Mouse (Mus musculus) bone marrow, adult 2 months (tissue): ENCODE measurements around the gene Gm21981. TPM values are rescaled to one million over a fixed set of nuclear protein-coding genes. Genes with fewer than 3 reads are reported as not detected.

Source experiments
- H3K27ac ChIP-seq: fragments of 200-500 bp; 2 replicates; pipeline ENCODE4 v1.5.1; 2012; ENCODE audit warnings: low read depth, mild to moderate bottlenecking, control low read depth, inconsistent platforms, low read length; ENCODE audit not compliant: control insufficient read depth, poor library complexity, insufficient read depth
- H3K4me1 ChIP-seq: fragments of 200-500 bp; 2 replicates; pipeline ENCODE4 v1.6.1; 2011; ENCODE audit warnings: low read length; ENCODE audit not compliant: control insufficient read depth, insufficient read depth
- H3K4me3 ChIP-seq: fragments of 200-500 bp; replicated peaks from 2 replicates; pipeline ENCODE3; 2011; ENCODE audit warnings: mild to moderate bottlenecking, low read depth, low read length, control low read depth; ENCODE audit not compliant: control insufficient read depth
- CTCF ChIP-seq: fragments of 200-500 bp; IDR thresholded peaks from 2 replicates; pipeline ENCODE4 v1.5.1; 2011; ENCODE audit warnings: low read length, control low read depth; ENCODE audit not compliant: control insufficient read depth, insufficient read depth
- POLR2A ChIP-seq: fragments of 200-500 bp; IDR thresholded peaks from 2 replicates; pipeline ENCODE4 v1.6.1; 2011; ENCODE audit warnings: low read depth, mild to moderate bottlenecking, control low read depth, low read length, borderline replicate concordance; ENCODE audit not compliant: control insufficient read depth
- WGBS: fragments of 180-500 bp; shearing (Covaris S2); methylation state at CpG from one replicate; pipeline ENCODE4 v1.1.7; 2018; 5-methylcytosine and 5-hydroxymethylcytosine counted together
- polyA plus RNA-seq: library from polyadenylated mRNA; stranded (reverse); fragments of >200 nt; gene quantifications from 2 replicates; pipeline ENCODE4 v1.2.4, GENCODE M21; 2011; ENCODE audit warnings: low replicate concordance; ENCODE audit not compliant: missing spikeins, insufficient read depth, insufficient read length

Gene Gm21981
- polyA plus RNA-seq, 1 experiment, result not detected

GRCm38 (mm10) chr17:47735553-47736100, 41.4 kb upstream of the Gm21981 start:
- Histone ChIP-seq H3K27ac (no peak overlapping the region), H3K4me1 (peaks cover 2% of the 10 kb centered on the region; the same call in 1 of the 2 replicates), H3K4me3 (no peak overlapping the region)
- TF ChIP-seq POLR2A (no peak), CTCF (no peak)
- WGBS, result 82% methylated on average over 14 of the region's 14 CpGs

- 77% methylated on average over 24 of the region's 24 CpGs for WGBS
- no peaks in the 10 kb centered on the region for H3K4me1 ChIP-seq
- no peak overlapping the region for H3K27ac ChIP-seq
- TF ChIP-seq CTCF, result 0 out of 2 replicates have a peak, but pooled peaks have one; percentile 6
- TF ChIP-seq POLR2A, result no peak
- no peak overlapping the region for H3K4me3 ChIP-seq
Measured at GRCm38 (mm10) chr17:47730633-47731575, 36.6 kb upstream of the Gm21981 start.

GRCm38 (mm10) chr17:47726566-47726965, 32.3 kb upstream of the Gm21981 start, which contains the start of gene Pgc:
Gene Pgc, plus strand, starts transcription at chr17:47726842.
- Histone ChIP-seq H3K4me1 (no peaks in the 10 kb centered on the region), H3K27ac (no peak within 1 kb of the TSS), H3K4me3 (no peak within 1 kb of the TSS)
- TF ChIP-seq POLR2A (no peak), CTCF (no peak)
- 74% methylated on average over 11 of the region's 11 CpGs for WGBS

- Histone ChIP-seq H3K4me3 (no peak overlapping the region), H3K4me1 (no peaks in the 10 kb centered on the region), H3K27ac (no peak overlapping the region)
- WGBS, result 54% methylated on average over 4 of the region's 4 CpGs
- TF ChIP-seq POLR2A, result no peak
- TF ChIP-seq CTCF, result no peak
Measured at GRCm38 (mm10) chr17:47721183-47721582, 26.9 kb upstream of the Gm21981 start.

- H3K4me3 ChIP-seq, result no peak overlapping the region
- 10% methylated on average over 3 of the region's 3 CpGs for WGBS
- H3K27ac ChIP-seq, result no peak overlapping the region
- TF ChIP-seq POLR2A (no peak), CTCF (no peak)
- no peaks in the 10 kb centered on the region for H3K4me1 ChIP-seq
Measured at GRCm38 (mm10) chr17:47715037-47715436, 20.8 kb upstream of the Gm21981 start.

- Histone ChIP-seq H3K4me1 (no peaks in the 10 kb centered on the region), H3K4me3 (no peak overlapping the region), H3K27ac (no peak overlapping the region)
- TF ChIP-seq POLR2A (no peak), CTCF (no peak)
- 68% methylated on average over 12 of the region's 22 CpGs for WGBS
Measured at GRCm38 (mm10) chr17:47712889-47713571, 18.8 kb upstream of the Gm21981 start.

DNA sequence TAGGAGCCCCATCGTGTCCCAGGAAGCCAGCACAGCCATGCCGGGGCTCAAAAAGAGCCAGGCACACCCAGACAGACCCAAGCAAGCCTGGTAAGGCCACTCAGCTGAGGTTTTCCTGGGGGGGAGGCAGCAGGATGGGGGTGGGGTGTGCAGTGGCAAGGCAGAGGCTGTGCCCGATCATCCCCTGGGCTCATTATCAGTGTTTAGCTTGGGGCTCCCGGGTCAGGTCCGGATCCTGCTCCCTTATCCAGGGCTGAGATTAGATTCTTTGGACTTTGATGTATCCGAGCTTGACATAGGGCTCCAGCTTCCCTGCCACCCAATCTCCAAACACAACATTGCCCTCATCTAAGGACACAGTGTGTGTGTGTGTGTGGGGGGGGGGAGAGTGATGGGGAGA, 17.6 kb upstream of the Gm21981 start:
- no peak overlapping the region for H3K4me3 ChIP-seq
- no peak overlapping the region for H3K27ac ChIP-seq
- no peaks in the 10 kb centered on the region for H3K4me1 ChIP-seq
- WGBS, result 79% methylated on average over 6 of the region's 6 CpGs
- TF ChIP-seq CTCF (no peak), POLR2A (no peak)

DNA sequence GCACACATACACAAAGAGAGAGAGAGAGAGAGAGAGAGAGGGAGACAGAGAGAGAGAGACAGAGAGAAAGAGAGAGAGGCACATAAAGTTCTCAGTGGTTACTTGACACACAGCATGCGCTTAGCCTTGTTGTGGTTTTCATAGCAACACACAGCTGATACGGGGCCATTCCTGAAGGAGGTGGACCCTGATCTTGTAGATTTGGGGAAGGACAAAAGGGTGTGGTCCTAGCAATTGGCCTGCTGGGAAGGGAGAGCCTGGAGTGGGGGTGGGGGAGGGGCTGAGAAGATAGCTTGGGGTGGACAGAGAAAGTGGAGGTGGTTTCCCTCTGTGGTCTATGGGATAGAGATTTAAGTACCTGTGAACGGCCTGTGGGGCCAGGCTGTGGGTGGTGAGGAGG, 15.8 kb upstream of the Gm21981 start:
- 47% methylated on average over 3 of the region's 3 CpGs for WGBS
- Histone ChIP-seq H3K4me3 (no peak overlapping the region), H3K4me1 (no peaks in the 10 kb centered on the region), H3K27ac (no peak overlapping the region)
- TF ChIP-seq POLR2A (no peak), CTCF (no peak)
